Mouse (Mus musculus) intestine, embryonic 14.5 days (tissue): Measurements from ENCODE around the gene 4930539E08Rik. TPM values are rescaled to one million over a fixed set of nuclear protein-coding genes. Genes with fewer than 3 reads are reported as not detected.

ENCODE experiments used
- ATAC-seq: fragments of 200-750 bp; cut with Nextera tagmentation; replicated peaks from 2 replicates; pipeline ENCODE4 v1.8.0; 2017; ENCODE audit warnings: low read depth, moderate number of reproducible peaks, moderate TSS enrichment, moderate library complexity; ENCODE audit not compliant: low FRiP score, low TSS enrichment
- DNase-seq: peaks from one replicate; pipeline ENCODE4 v3.0.0-alpha.2; 2018; ENCODE audit warnings: low spot score
- H3K27ac ChIP-seq: fragments of 300-500 bp; sonication (generic); 2 replicates; pipeline ENCODE4 v1.5.1; 2014; ENCODE audit warnings: low read depth, mild to moderate bottlenecking, control low read depth
- H3K27me3 ChIP-seq: fragments of 300-500 bp; sonication (generic); replicated peaks from 2 replicates; pipeline ENCODE4 v1.6.1; 2014; ENCODE audit warnings: low read length, control low read depth; ENCODE audit not compliant: control insufficient read depth, insufficient read depth
- H3K36me3 ChIP-seq: fragments of 300-500 bp; sonication (generic); 2 replicates; pipeline ENCODE4 v1.6.1; 2014; ENCODE audit warnings: low read length, control low read depth; ENCODE audit not compliant: control insufficient read depth, insufficient read depth
- H3K4me1 ChIP-seq: fragments of 300-500 bp; sonication (generic); replicated peaks from 2 replicates; pipeline ENCODE4 v1.6.1; 2014; ENCODE audit warnings: low read length, control low read depth, mixed read lengths; ENCODE audit not compliant: control insufficient read depth, insufficient read depth
- H3K4me2 ChIP-seq: fragments of 300-500 bp; sonication (generic); 2 replicates; pipeline ENCODE4 v1.6.1; 2014; ENCODE audit warnings: low read length
- H3K4me3 ChIP-seq: fragments of 300-500 bp; sonication (generic); 2 replicates; pipeline ENCODE4 v1.5.1; 2014; ENCODE audit warnings: low read depth, low read length, control low read depth, mixed read lengths
- H3K9ac ChIP-seq: fragments of 300-500 bp; sonication (generic); 2 replicates; pipeline ENCODE4 v1.6.1; 2014; ENCODE audit warnings: mild to moderate bottlenecking, low read length
- H3K9me3 ChIP-seq: fragments of 300-500 bp; sonication (generic); 2 replicates; pipeline ENCODE4 v1.6.1; 2016; ENCODE audit warnings: low read length, control low read depth; ENCODE audit not compliant: control insufficient read depth
- WGBS: fragments of 180-500 bp; shearing (Covaris S2); extraction: QIAGEN DNeasy Blood & Tissue Kit; methylation state at CpG from one replicate; pipeline ENCODE4 v1.1.7; 2014; 5-methylcytosine and 5-hydroxymethylcytosine counted together
- polyA plus RNA-seq: library from polyadenylated mRNA; unstranded; fragments of >200 nt; fragmentation: Nextera tagmentation; extraction: Ambion mirVana; gene quantifications from 2 replicates; pipeline ENCODE4 v1.2.1, GENCODE M21; 2014

Gene 4930539E08Rik
- 3.6 and 4.5 TPM in 2 replicates for polyA plus RNA-seq

DNA sequence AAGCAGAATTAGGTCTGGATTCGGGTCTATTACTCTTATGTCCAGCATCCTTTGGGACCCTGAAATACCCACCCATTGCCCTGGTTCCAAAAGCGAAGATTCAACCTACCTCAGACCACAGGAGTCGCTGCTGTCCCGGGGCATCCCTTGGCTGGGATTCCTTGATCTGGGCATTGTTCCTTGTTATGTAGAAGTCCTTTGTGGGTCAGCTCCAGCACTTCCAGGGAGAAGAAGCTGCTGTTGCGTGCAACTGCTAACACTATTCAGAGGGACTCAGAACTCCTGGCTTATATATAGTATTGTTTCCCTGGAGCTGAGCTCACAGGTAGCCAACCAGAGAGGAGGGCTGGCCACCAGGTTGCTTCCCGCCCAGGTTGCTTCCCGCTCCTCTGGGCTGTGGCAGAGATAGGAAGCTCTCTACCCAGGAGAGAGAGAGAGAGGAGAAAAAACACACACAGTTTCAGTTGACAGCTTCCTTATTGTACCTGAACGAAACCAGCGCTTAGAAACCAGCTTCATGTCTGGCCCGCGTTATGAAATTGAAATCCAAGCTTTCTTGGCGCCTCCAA lies at the start of gene 4930539E08Rik:
TSS of gene 4930539E08Rik (minus strand) at position 265 of the 569 bp plus-strand sequence.
- DNase-seq (no peak), ATAC-seq (0 out of 2 replicates have a peak, but pooled peaks have one; percentile 67)
- H3K4me2 ChIP-seq, result peak within 1 kb of the TSS; percentile 33
- peak within 1 kb of the TSS; percentile 13; the same call in 1 of the 2 replicates for H3K9ac ChIP-seq
- peak within 1 kb of the TSS; percentile 16 for H3K4me3 ChIP-seq
- no peaks in the 10 kb centered on the region for H3K36me3 ChIP-seq
- H3K27ac ChIP-seq, result peak within 1 kb of the TSS; percentile 62
- no peaks in the 10 kb centered on the region for H3K9me3 ChIP-seq
- WGBS, result 66% methylated on average over 12 of the region's 12 CpGs
- no peaks in the 10 kb centered on the region for H3K27me3 ChIP-seq
- H3K4me1 ChIP-seq, result no peaks in the 10 kb centered on the region

DNA sequence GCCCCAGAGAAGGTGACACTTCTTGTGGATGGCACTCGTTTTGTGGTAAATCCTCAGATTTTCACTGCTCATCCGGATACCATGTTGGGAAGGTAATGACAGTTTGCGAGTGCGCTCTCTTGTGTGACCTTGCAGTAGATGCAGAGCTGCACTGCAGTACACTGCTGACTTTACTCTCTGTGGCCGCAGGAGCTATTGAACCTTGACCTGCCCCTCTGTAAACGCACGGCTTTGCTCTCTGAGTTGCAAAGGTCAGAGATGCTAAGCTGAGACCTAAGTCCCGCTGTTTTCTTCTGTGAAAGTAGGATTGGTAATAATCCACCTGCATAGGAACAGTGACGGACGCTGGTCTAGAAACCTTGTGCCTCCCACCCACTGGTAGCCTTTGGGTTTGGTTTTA lies 46.5 kb upstream of the 4930539E08Rik start:
- H3K27ac ChIP-seq, result no peak overlapping the region
- peaks cover 66% of the 10 kb centered on the region for H3K36me3 ChIP-seq
- 85% methylated on average over 10 of the region's 10 CpGs for WGBS

DNA sequence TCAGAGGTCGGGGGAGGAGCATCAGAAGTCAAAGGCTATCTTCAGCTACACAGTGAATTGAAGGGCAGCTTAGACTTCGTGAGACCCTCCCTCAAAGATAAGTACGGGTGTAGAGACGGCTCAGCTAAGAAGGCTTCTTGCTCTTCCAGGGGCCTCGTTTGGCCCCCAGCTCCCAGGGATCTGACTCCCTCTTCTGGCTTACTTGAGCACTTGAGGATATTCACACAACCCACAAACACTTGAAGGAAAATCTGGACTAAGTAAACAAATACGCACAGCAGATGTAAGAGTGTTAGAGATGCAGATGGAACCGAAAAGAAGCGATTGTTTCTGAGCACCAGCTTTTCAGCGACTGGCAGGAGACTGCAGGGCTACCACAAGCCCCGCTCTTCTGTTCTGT lies 45.5 kb upstream of the 4930539E08Rik start:
- no peaks in the 10 kb centered on the region for H3K27me3 ChIP-seq
- H3K36me3 ChIP-seq, result peaks cover 57% of the 10 kb centered on the region
- ATAC-seq (no peak), DNase-seq (no peak)
- no peak overlapping the region for H3K4me3 ChIP-seq
- WGBS, result 55% methylated on average over 10 of the region's 10 CpGs
- H3K4me1 ChIP-seq, result no peaks in the 10 kb centered on the region
- H3K27ac ChIP-seq, result no peak overlapping the region
- H3K9ac ChIP-seq, result no peak overlapping the region
- H3K4me2 ChIP-seq, result no peak overlapping the region
- no peaks in the 10 kb centered on the region for H3K9me3 ChIP-seq

More for the DNA sequence above, 46.5 kb upstream of the 4930539E08Rik start:
- Histone ChIP-seq H3K9ac (no peak overlapping the region), H3K4me2 (no peak overlapping the region), H3K4me1 (no peaks in the 10 kb centered on the region), H3K27me3 (no peaks in the 10 kb centered on the region), H3K4me3 (no peak overlapping the region), H3K9me3 (no peaks in the 10 kb centered on the region)
- DNase-seq (no peak), ATAC-seq (no peak)

DNA sequence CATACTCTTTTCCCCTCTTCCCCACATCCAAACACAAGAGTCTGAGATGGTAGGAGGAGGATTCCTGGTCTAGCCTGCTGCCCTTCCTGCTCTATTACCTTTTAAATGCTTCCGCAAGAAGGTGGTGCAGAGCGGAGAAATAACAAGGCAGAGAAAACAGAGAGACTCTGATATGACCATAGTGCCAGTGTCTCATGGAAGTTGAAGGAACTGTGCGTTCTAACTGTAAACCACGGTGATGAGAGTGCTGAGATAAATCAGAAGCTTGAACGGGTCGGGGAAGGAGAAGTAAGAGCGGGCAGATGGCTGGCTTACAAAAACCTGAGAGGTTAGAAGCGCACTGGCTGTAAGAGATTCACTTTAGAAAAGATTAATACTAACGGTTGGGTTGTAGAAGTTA lies 39.3 kb upstream of the 4930539E08Rik start:
- Histone ChIP-seq H3K9me3 (no peaks in the 10 kb centered on the region), H3K27me3 (no peaks in the 10 kb centered on the region), H3K4me2 (no peak overlapping the region), H3K9ac (no peak overlapping the region), H3K4me1 (peaks cover 14% of the 10 kb centered on the region), H3K36me3 (peaks cover 8% of the 10 kb centered on the region; the same call in 1 of the 2 replicates), H3K27ac (no peak overlapping the region), H3K4me3 (no peak overlapping the region)
- 94% methylated on average over 9 of the region's 9 CpGs for WGBS
- ATAC-seq, result no peak
- no peak for DNase-seq

DNA sequence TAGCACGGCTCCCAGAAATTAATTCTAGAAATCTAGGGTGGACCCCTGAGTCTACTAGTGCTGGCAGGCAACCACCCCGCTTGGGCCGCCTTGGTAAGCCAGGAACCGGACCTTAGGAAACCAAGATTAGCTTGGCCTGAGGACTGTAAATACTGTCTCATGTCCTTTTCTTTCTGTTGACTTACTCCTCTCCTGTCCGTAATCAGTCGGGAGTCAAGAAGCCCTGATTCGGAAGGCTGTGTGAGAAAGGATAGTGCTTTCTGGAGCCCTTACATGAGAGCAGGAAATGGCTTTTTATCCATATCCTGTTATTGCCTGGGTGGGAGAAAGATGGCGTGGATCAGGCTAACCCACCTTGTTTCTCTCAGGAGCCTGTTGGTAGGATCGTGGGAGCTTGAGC lies 38.1 kb upstream of the 4930539E08Rik start:
- 11% methylated on average over 9 of the region's 9 CpGs for WGBS
- DNase-seq (no peak), ATAC-seq (no peak)
- Histone ChIP-seq H3K36me3 (peaks cover 7% of the 10 kb centered on the region; the same call in 1 of the 2 replicates), H3K9me3 (no peaks in the 10 kb centered on the region), H3K4me2 (peak overlapping the region; percentile 94), H3K9ac (peak overlapping the region; percentile 94), H3K27ac (peak overlapping the region; percentile 95), H3K4me3 (peak overlapping the region; percentile 90), H3K4me1 (peaks cover 14% of the 10 kb centered on the region), H3K27me3 (no peaks in the 10 kb centered on the region)

DNA sequence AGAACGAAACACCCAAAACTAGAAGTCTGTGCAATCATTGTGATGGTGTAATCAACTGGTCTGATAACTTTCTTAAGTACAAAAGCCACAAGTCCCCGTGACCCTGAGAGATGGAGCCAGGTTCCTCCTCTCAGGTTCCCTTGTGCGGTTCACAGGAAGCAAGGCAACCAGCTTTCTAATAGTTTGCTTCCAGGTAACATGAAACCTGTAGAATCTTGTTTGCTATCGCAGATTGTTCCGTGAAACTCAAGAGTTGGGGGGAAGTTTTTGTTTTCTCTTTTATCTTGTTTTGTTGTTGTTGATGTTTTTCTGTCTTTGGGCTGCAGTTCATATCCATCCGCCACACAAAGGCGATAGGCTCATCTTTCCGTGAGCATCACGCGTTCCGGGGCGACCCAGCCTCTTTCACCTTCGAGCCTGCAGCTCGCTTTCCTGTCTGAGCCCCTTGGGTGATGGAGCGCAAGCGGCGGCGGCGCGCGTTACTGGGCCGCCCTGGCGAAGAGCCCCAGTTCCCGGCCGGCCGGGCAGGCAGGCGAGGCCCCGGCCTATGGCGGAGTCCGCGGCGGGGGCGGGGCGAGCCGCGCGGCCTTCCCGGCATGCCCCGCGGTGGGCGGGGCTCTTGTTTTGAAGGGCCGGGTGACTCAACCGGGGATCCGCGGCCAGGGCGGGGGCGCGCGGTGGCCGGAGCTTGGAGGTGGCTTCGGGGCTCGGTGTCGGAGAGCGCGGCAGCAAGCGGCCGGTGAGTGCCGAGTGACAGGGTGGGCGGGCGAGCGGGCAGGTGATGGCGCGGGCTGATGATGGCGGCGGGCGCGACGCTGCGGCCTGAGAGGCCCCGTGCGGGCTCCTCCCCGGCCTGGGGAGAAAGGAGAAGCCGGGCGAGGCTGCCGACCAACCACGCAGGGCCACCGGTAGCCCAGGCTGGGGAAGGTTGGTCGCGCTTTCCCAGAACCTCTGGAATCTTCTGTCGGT lies 37.0 kb upstream of the 4930539E08Rik start, which contains the start of gene Kctd20:
TSS of gene Kctd20 (plus strand) at position 120 of the 969 bp plus-strand sequence.
- no peaks in the 10 kb centered on the region for H3K36me3 ChIP-seq
- ATAC-seq, result peak; percentile 93
- peak within 1 kb of the TSS; percentile 90 for H3K4me3 ChIP-seq
- WGBS, result under 1% methylated on average over 80 of the region's 80 CpGs
- peaks cover 14% of the 10 kb centered on the region for H3K4me1 ChIP-seq
- DNase-seq, result peak; percentile 99
- H3K4me2 ChIP-seq, result peak within 1 kb of the TSS; percentile 94
- no peaks in the 10 kb centered on the region for H3K27me3 ChIP-seq
- peaks cover 5% of the 10 kb centered on the region; the same call in 1 of the 2 replicates for H3K9me3 ChIP-seq
- peak within 1 kb of the TSS; percentile 94 for H3K9ac ChIP-seq
- peak within 1 kb of the TSS; percentile 95 for H3K27ac ChIP-seq

DNA sequence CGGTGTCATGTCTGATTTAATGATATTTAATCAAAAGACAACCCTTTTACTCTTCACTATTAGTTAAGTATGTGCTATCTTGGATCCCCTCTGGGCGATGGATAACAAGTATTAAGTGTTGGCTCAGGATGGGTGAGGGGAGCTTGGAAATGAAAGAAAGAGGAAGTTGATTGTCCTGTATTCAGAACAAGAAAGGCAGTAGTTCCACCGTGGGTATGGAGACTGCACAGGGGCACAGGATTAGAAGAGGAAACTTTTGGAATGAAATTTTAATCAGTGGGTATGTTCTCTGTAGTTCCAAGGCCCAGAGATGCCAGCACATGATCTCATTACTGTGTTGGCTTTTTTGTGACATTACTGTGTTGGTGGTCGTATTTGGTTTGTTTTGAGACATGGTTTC lies 35.6 kb upstream of the 4930539E08Rik start:
- DNase-seq (no peak), ATAC-seq (no peak)
- Histone ChIP-seq H3K36me3 (no peaks in the 10 kb centered on the region), H3K27me3 (no peaks in the 10 kb centered on the region), H3K4me1 (peaks cover 14% of the 10 kb centered on the region), H3K4me3 (no peak overlapping the region), H3K9me3 (peaks cover 6% of the 10 kb centered on the region; the same call in 1 of the 2 replicates), H3K4me2 (no peak overlapping the region), H3K9ac (no peak overlapping the region), H3K27ac (no peak overlapping the region)
- 77% methylated on average over 4 of the region's 4 CpGs for WGBS

DNA sequence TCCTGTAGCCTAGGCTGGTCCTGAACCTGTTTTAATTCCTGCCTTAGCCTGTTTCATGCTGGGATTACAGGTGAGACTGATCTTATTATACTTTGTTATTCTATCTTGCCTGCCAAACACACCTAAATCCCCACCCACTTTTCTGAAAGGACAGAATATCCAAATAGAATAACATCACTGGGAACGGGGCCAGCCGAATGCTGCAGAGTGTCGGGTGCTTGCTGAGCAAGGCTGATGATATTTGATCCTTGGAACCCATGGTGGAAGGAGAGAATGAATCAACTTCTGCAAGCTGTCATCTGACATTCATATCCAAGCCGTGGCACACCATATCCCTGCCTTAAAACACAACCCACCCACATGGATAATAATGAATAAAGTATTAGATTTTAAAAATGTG lies 33.5 kb upstream of the 4930539E08Rik start:
- 64% methylated on average over 4 of the region's 4 CpGs for WGBS
- no peak for DNase-seq
- Histone ChIP-seq H3K4me3 (no peak overlapping the region), H3K27ac (no peak overlapping the region), H3K4me1 (peaks cover 9% of the 10 kb centered on the region), H3K9me3 (peaks cover 6% of the 10 kb centered on the region; the same call in 1 of the 2 replicates), H3K36me3 (no peaks in the 10 kb centered on the region), H3K27me3 (no peaks in the 10 kb centered on the region), H3K9ac (no peak overlapping the region), H3K4me2 (no peak overlapping the region)
- ATAC-seq, result no peak
